Mouse (Mus musculus) MEL (cell line): ENCODE measurements at regions not wholly inside any gene's neighbourhood (a gene's known extent, or its start where the extent isn't known, plus 50 kb on each side); places are given as distances from the start of the nearest gene placed in this dataset.

ENCODE experiments used
- DNase-seq: peaks from one replicate; pipeline ENCODE4 v3.0.0; 2011; ENCODE audit warnings: low read depth, low spot score
- H3K27ac ChIP-seq: 2 replicates; pipeline ENCODE4 v1.5.1; 2012; ENCODE audit warnings: low read depth, mild to moderate bottlenecking, control low read depth, low read length, moderate library complexity; ENCODE audit not compliant: control insufficient read depth
- H3K27me3 ChIP-seq, 2 experiments: fragments of 150-350 bp in 1 of 2; sonication (generic) in 1 of 2; 2 replicates each; pipeline ENCODE4 v1.6.1; 2012; ENCODE audit warnings: low read length in 2 of 2, mild to moderate bottlenecking in 2 of 2, improper control_type of control experiment in 1 of 2, moderate library complexity in 1 of 2; ENCODE audit not compliant: insufficient read depth in 2 of 2, control insufficient read depth in 1 of 2
- H3K36me3 ChIP-seq, 2 experiments: 2 replicates each; pipeline ENCODE4 v1.6.1; 2012 to 2014; ENCODE audit warnings: low read length in 2 of 2, improper control_type of control experiment in 1 of 2, inconsistent platforms in 1 of 2, mild to moderate bottlenecking in 1 of 2; ENCODE audit not compliant: insufficient read depth in 2 of 2, control insufficient read depth in 1 of 2
- H3K4me1 ChIP-seq, 2 experiments: fragments of 150-350 bp in 1 of 2; sonication (generic) in 1 of 2; 2 replicates each; pipeline ENCODE4 v1.6.1; 2012; ENCODE audit warnings: low read length in 2 of 2, improper control_type of control experiment in 1 of 2, mild to moderate bottlenecking in 1 of 2; ENCODE audit not compliant: insufficient read depth in 2 of 2, control insufficient read depth in 1 of 2
- H3K4me3 ChIP-seq, 2 experiments: fragments of 150-350 bp in 1 of 2; sonication (generic) in 1 of 2; 2 replicates each; pipeline ENCODE4 v1.5.1; 2012; ENCODE audit warnings: low read depth in 2 of 2, low read length in 2 of 2, mild to moderate bottlenecking in 2 of 2, moderate library complexity in 2 of 2, control low read depth in 1 of 2, improper control_type of control experiment in 1 of 2; ENCODE audit not compliant: control insufficient read depth in 1 of 2, insufficient read depth in 1 of 2
- H3K79me2 ChIP-seq: 2 replicates; pipeline ENCODE4 v1.6.1; 2012; ENCODE audit warnings: mild to moderate bottlenecking, low read length, moderate library complexity; ENCODE audit not compliant: control insufficient read depth, poor library complexity, insufficient read depth
- H3K9ac ChIP-seq: 2 replicates; pipeline ENCODE4 v1.6.1; 2012; ENCODE audit warnings: low read depth, mild to moderate bottlenecking, control low read depth, low read length, moderate library complexity; ENCODE audit not compliant: control insufficient read depth, poor library complexity, severe bottlenecking
- H3K9me3 ChIP-seq: fragments of 150-350 bp; sonication (generic); replicated peaks from 2 replicates; pipeline ENCODE4 v1.6.1; 2012; ENCODE audit warnings: mild to moderate bottlenecking, low read length, improper control_type of control experiment, moderate library complexity; ENCODE audit not compliant: insufficient read depth
- BHLHE40 ChIP-seq: IDR thresholded peaks from 2 replicates; pipeline ENCODE4 v1.6.1; 2012; ENCODE audit warnings: low read depth, mild to moderate bottlenecking, inconsistent platforms, low read length, improper control_type of control experiment, borderline replicate concordance
- CHD1 ChIP-seq: IDR thresholded peaks from 2 replicates; pipeline ENCODE4 v1.6.1; 2012; ENCODE audit warnings: low read depth, mild to moderate bottlenecking, inconsistent platforms, low read length, improper control_type of control experiment
- CTCF ChIP-seq, 3 experiments: IDR thresholded peaks in 2 of 3; conservative IDR thresholded peaks in 1 of 3; 2 replicates each; pipeline ENCODE4 v1.5.1; 2011 to 2012; ENCODE audit warnings: low read length in 3 of 3, low read depth in 2 of 3, mild to moderate bottlenecking in 2 of 3, improper control_type of control experiment in 1 of 3, inconsistent platforms in 1 of 3, mixed read lengths in 1 of 3, moderate library complexity in 1 of 3; ENCODE audit not compliant: control insufficient read depth in 1 of 3, insufficient read depth in 1 of 3, poor library complexity in 1 of 3, severe bottlenecking in 1 of 3
- E2F4 ChIP-seq: IDR thresholded peaks from 2 replicates; pipeline ENCODE4 v1.6.1; 2011; ENCODE audit warnings: low read depth, low read length, improper control_type of control experiment, borderline replicate concordance
- ETS1 ChIP-seq: IDR thresholded peaks from 2 replicates; pipeline ENCODE4 v1.6.1; 2012; ENCODE audit warnings: low read depth, mild to moderate bottlenecking, inconsistent platforms, low read length, improper control_type of control experiment, moderate library complexity
- GATA1 ChIP-seq: IDR thresholded peaks from 2 replicates; pipeline ENCODE4 v1.6.1; 2011; ENCODE audit warnings: low read depth, low read length, improper control_type of control experiment
- HCFC1 ChIP-seq: IDR thresholded peaks from 2 replicates; pipeline ENCODE4 v1.6.1; 2012; ENCODE audit warnings: low read depth, mild to moderate bottlenecking, inconsistent platforms, low read length, improper control_type of control experiment, moderate library complexity
- JUND ChIP-seq: IDR thresholded peaks from 2 replicates; pipeline ENCODE4 v1.6.1; 2011; ENCODE audit warnings: low read depth, mild to moderate bottlenecking, improper control_type of control experiment, low read length
- MAX ChIP-seq: IDR thresholded peaks from 2 replicates; pipeline ENCODE4 v1.6.1; 2011; ENCODE audit warnings: low read length, improper control_type of control experiment
- MAZ ChIP-seq: IDR thresholded peaks from 2 replicates; pipeline ENCODE4 v1.6.1; 2012; ENCODE audit warnings: low read depth, mild to moderate bottlenecking, inconsistent platforms, low read length, improper control_type of control experiment
- MEF2A ChIP-seq: IDR thresholded peaks from 2 replicates; pipeline ENCODE4 v1.6.1; 2014; ENCODE audit warnings: low read depth, mild to moderate bottlenecking, inconsistent platforms, low read length, improper control_type of control experiment; ENCODE audit not compliant: poor library complexity, insufficient replicate concordance, severe bottlenecking; ENCODE audit errors: extremely low read depth
- NELFE ChIP-seq: IDR thresholded peaks from 2 replicates; pipeline ENCODE4 v1.6.1; 2011; ENCODE audit warnings: low read depth, low read length, improper control_type of control experiment
- POLR2A ChIP-seq, 2 experiments: IDR thresholded peaks; 2 replicates each; pipeline ENCODE4 v1.6.1; 2011 to 2012; ENCODE audit warnings: low read length in 2 of 2, mild to moderate bottlenecking in 2 of 2, control low read depth in 1 of 2, improper control_type of control experiment in 1 of 2, low read depth in 1 of 2, moderate library complexity in 1 of 2; ENCODE audit not compliant: control insufficient read depth in 1 of 2, insufficient read depth in 1 of 2, poor library complexity in 1 of 2
- POLR2AphosphoS2 ChIP-seq: IDR thresholded peaks from 2 replicates; pipeline ENCODE4 v1.6.1; 2011; ENCODE audit warnings: low read length, improper control_type of control experiment
- RAD21 ChIP-seq: IDR thresholded peaks from 2 replicates; pipeline ENCODE4 v1.6.1; 2011; ENCODE audit warnings: mild to moderate bottlenecking, low read depth, low read length, improper control_type of control experiment
- RCOR1 ChIP-seq: IDR thresholded peaks from 2 replicates; pipeline ENCODE4 v1.6.1; 2012; ENCODE audit warnings: low read depth, mild to moderate bottlenecking, inconsistent platforms, low read length, improper control_type of control experiment
- SMC3 ChIP-seq: IDR thresholded peaks from 2 replicates; pipeline ENCODE4 v1.6.1; 2011; ENCODE audit warnings: low read depth, low read length, improper control_type of control experiment
- TAL1 ChIP-seq: IDR thresholded peaks from 2 replicates; pipeline ENCODE4 v1.6.1; 2012; ENCODE audit warnings: mild to moderate bottlenecking, inconsistent platforms, low read length, moderate library complexity, mixed read lengths
- TCF12 ChIP-seq: IDR thresholded peaks from 2 replicates; pipeline ENCODE4 v1.6.1; 2014; ENCODE audit warnings: low read depth, mild to moderate bottlenecking, inconsistent platforms, low read length, improper control_type of control experiment, moderate library complexity
- ZC3H11A ChIP-seq: IDR thresholded peaks from 2 replicates; pipeline ENCODE4 v1.6.1; 2012; ENCODE audit warnings: low read depth, mild to moderate bottlenecking, inconsistent platforms, low read length, improper control_type of control experiment
- ZMIZ1 ChIP-seq: IDR thresholded peaks from 2 replicates; pipeline ENCODE4 v1.6.1; 2012; ENCODE audit warnings: low read depth, mild to moderate bottlenecking, inconsistent platforms, low read length, improper control_type of control experiment, moderate library complexity

- H3K9ac ChIP-seq = no peak overlapping the region
- DNase-seq = no peak
- H3K9me3 ChIP-seq = no peaks in the 10 kb centered on the region
- no peak for TF ChIP-seq RCOR1
- TF ChIP-seq CHD1 = no peak
- no peak for TF ChIP-seq MAX
- TF ChIP-seq GATA1 = no peak
- TF ChIP-seq ETS1 = no peak
- no peak for TF ChIP-seq POLR2A (IDR thresholded peaks at IDR 0.05; ENCODE audit: control insufficient read depth in 1 of 2, insufficient read depth in 1 of 2, low read depth in 1 of 2, low read length in 2 of 2, poor library complexity in 1 of 2)
- no peak for TF ChIP-seq SMC3
- TF ChIP-seq POLR2AphosphoS2 = no peak
- TF ChIP-seq RAD21 = no peak
- TF ChIP-seq TCF12 = no peak
- no peak for TF ChIP-seq NELFE
- TF ChIP-seq HCFC1 = no peak
- no peak for TF ChIP-seq ZC3H11A
- TF ChIP-seq E2F4 = no peak
- TF ChIP-seq MAZ = no peak
- TF ChIP-seq JUND = no peak
- no peak overlapping the region for H3K27ac ChIP-seq
- H3K4me3 ChIP-seq = no peak overlapping the region
- H3K4me1 ChIP-seq = no peaks in the 10 kb centered on the region
- H3K79me2 ChIP-seq = no peaks in the 10 kb centered on the region
- no peaks in the 10 kb centered on the region for H3K36me3 ChIP-seq
- H3K27me3 ChIP-seq = no peaks in the 10 kb centered on the region
These were observed 69.1 kb upstream of the Tenm3 start for GRCm38 (mm10) chr8:48912842-48913241.

GRCm38 (mm10) chr8:48901668-48902406 is 58.1 kb upstream of the Tenm3 start:
- Histone ChIP-seq H3K27ac (no peak overlapping the region), H3K27me3 (no peaks in the 10 kb centered on the region), H3K9ac (no peak overlapping the region), H3K79me2 (no peaks in the 10 kb centered on the region), H3K36me3 (no peaks in the 10 kb centered on the region), H3K4me1 (no peaks in the 10 kb centered on the region), H3K4me3 (no peak overlapping the region), H3K9me3 (no peaks in the 10 kb centered on the region)
- TF ChIP-seq MEF2A (no peak), POLR2AphosphoS2 (no peak), HCFC1 (no peak), TAL1 (no peak), ZMIZ1 (no peak), BHLHE40 (no peak), CTCF (IDR thresholded peaks at IDR 0.05 in 2 of 3, conservative IDR thresholded peaks at IDR 0.05 in 1 of 3; ENCODE audit: control insufficient read depth in 1 of 3, insufficient read depth in 1 of 3, low read depth in 2 of 3, low read length in 3 of 3, poor library complexity in 1 of 3, severe bottlenecking in 1 of 3) (no peak), MAZ (no peak)
- DNase-seq = no peak
